Mouse (Mus musculus): ENCODE measurements around the gene Adamts4.
"Not testable (repeated sequence)": the region's sequence is repeated elsewhere in the genome, so short reads cannot be mapped to it uniquely, and the experiment has no call there.

Gene Adamts4

GRCm38 (mm10) chr1:171230215-171230614, 20.0 kb upstream of the Adamts4 start:
- no peak for DNase-seq (ENCODE audit: low read depth in 1 of 2, low spot score in 2 of 2)

- no peak for DNase-seq (ENCODE audit: low read depth in 1 of 2, low spot score in 2 of 2)
Observed at GRCm38 (mm10) chr1:171231844-171232243, 18.4 kb upstream of the Adamts4 start.

GRCm38 (mm10) chr1:171232348-171232747, 17.9 kb upstream of the Adamts4 start:
- DNase-seq (ENCODE audit: low read depth in 1 of 2, low spot score in 2 of 2) = no peak

DNA sequence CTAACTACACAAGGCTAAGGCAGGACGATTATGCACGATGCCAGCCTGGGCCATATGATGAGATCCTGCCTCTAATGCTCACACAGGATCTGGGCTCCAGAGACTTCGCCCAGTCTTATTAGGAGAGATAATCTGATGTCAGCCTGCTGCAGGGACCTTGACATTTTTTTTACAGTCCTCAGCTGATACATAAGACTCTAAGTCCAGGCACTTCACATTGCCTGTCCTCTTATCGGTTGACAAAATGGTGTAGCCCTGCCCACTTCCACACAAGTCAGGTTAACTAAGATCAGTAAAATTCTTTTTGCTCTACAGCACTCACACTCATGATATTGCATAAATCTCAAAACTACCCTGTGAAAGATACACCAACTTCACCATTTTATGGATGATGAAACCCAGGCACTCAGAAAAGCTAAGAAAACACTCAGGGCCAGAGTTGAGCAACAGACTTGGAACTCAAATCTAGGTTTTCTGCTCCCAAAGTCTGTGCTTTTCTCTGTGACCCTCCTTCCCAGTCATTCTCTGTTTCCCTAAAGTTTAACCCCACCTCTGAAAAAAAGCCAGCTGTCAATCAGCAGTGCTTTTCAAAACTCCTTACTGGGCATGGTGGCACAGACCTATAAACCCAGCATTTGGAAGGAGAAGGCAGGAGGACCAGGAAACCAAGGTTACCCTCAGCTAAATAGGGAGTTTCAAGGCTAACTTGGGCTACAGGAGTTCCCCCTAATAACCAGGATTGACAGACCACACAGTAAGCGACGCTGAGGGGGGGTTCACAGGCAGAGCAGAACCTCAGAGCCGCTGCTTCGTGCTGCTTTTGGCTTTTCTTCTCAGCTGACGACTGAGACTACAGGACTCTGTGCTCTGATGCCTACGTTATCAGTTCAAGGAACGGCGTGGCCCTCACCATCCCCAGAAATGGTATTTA, 17.2 kb upstream of the Adamts4 start:
- DNase-seq (ENCODE audit: low read depth in 1 of 2, low spot score in 2 of 2) = peak in 1 of 2 experiments; percentile 14

GRCm38 (mm10) chr1:171234126-171234525, 16.1 kb upstream of the Adamts4 start, which contains the start of gene Fcer1g:
Gene Fcer1g (minus strand): TSS chr1:171234365.
- peak; percentile 39 to 70 for DNase-seq (ENCODE audit: low read depth in 1 of 2, low spot score in 2 of 2)

DNA sequence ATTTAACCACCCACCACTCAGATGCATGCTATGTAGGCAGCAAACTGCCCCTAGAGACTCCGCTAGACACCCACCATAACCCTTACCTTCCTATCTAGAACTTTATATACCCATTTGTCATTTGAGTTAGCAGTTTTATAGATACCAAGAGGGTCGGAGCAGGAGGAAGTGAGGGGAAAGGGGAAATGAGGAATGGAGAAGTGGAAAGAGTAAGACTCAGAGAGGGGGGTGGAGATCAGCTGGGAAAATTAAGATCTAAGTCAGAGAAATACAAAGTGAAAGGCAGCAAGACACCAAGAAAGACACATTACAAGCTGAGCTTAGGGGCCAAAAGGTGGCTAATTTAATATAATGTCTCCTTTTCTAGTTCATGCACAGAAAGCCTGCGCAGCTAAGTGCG, 15.7 kb upstream of the Adamts4 start:
- no peak for DNase-seq (ENCODE audit: low read depth in 1 of 2, low spot score in 2 of 2)

DNA sequence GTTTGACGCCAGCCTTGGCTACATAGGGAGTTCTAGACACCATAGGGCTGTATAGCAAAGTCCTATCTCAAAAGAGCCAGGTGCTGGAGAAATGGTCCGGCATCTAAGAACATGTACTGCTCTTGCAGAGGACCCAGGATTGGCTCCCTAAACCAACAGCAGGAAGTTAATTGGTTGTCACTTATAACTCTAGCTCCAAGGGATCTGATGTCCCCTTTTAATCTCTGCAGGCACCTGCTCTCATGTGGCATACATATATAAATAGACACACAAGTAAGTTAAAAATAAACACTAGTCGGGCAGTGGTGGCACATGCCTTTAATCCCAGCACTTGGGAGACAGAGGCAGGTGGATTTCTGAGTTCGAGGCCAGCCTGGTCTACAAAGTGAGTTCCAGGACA, 14.4 kb upstream of the Adamts4 start:
- no peak for DNase-seq (ENCODE audit: low read depth in 1 of 2, low spot score in 2 of 2)

DNA sequence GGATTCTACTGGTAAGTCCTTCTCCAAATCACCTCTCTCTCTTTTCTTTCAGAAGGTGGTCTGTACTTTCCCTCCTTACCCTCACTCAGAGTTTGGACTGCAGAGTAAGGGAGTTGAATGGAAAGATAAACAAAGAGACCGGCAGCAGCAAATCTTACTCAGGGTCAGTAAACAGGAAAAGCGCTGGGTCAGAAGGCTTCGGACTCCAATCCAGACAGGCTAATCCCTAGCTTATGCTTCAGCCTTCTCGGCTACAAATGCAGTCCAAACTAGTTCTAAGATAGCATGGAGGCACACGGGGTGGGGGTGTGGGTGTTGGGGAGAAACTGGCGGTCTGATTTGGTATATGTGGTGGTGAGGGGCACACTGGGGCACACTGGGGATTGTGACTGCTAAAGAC, 12.8 kb upstream of the Adamts4 start:
- DNase-seq (ENCODE audit: low read depth in 1 of 2, low spot score in 2 of 2) = no peak

GRCm38 (mm10) chr1:171238463-171238862, 11.8 kb upstream of the Adamts4 start:
- DNase-seq (ENCODE audit: low read depth in 1 of 2, low spot score in 2 of 2) = peak in 1 of 2 experiments; percentile 57

- DNase-seq (ENCODE audit: low read depth in 1 of 2, low spot score in 2 of 2) = no peak
Observed at GRCm38 (mm10) chr1:171239992-171240744, 10.1 kb upstream of the Adamts4 start.

DNA sequence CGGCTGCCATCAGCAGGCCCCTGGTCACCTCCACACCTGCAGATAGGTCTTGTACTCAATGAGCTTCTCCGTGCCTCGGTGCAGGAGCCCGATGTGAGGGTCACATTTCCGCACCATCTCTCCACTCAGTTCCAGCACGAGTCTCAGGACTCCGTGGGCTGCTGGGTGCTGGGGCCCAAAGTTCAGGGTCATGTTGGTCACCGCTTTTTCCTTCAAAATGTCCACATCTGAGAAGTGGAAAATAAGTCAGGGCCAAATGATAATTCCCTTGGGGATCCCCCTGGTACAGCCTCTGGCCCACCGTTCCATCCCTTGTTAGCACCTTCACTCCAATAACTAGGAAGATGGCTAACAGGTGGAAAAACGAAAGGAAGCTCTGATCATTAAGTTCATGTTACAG, 9.3 kb upstream of the Adamts4 start:
- no peak for DNase-seq (ENCODE audit: low read depth in 1 of 2, low spot score in 2 of 2)

DNA sequence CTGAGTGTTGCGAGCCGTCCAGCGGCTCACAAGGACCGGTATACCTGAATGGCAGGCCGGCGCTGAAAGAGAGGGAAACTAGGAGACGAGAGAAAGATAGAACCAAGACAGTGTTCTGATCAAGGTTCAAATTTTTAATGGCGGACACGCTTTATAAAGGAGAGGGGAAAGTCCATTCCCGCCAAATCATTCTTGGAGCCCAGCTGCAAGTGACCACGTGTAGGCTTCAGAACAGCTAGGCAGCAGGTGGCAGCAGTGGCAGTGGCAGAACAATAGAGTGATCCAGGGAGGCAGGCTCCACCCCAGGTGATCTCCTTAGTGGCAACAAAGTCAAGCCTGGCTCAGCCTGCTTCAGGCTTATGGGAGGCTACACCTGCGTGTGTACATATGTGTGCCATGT, 8.3 kb upstream of the Adamts4 start:
- not testable (repeated sequence) for DNase-seq (ENCODE audit: low read depth in 1 of 2, low spot score in 2 of 2)

- DNase-seq (ENCODE audit: low read depth in 1 of 2, low spot score in 2 of 2) = no peak
Observed at GRCm38 (mm10) chr1:171245353-171245752, 4.9 kb upstream of the Adamts4 start.

GRCm38 (mm10) chr1:171246709-171247452, 3.3 kb upstream of the Adamts4 start:
- peak; percentile 93 to 95 for DNase-seq (ENCODE audit: low read depth in 1 of 2, low spot score in 2 of 2)

DNA sequence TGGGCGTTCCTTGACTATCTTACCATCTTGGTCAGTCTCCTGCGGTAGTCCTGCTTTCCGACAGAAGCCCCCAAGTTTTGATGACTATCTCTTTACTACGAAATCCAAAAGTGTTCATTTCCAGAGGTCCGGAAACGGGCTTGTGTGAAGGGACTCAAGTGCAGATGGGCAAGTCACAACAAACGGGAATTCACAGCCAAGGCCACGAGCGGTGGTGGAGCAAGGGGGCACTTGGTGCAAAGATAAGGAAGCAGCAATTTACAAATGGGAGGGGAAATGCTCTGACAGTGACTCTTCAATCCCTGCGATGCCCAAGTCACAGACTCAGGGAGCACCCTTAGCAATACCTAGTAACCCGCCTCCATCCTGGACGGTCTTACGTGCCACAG, 2.8 kb upstream of the Adamts4 start:
- no peak for DNase-seq (ENCODE audit: low read depth in 1 of 2, low spot score in 2 of 2)

GRCm38 (mm10) chr1:171247916-171248315, 2.3 kb upstream of the Adamts4 start:
- no peak for DNase-seq (ENCODE audit: low read depth in 1 of 2, low spot score in 2 of 2)

- DNase-seq (ENCODE audit: low read depth in 1 of 2, low spot score in 2 of 2) = no peak
Observed at GRCm38 (mm10) chr1:171248386-171249226, 1.6 kb upstream of the Adamts4 start.

DNA sequence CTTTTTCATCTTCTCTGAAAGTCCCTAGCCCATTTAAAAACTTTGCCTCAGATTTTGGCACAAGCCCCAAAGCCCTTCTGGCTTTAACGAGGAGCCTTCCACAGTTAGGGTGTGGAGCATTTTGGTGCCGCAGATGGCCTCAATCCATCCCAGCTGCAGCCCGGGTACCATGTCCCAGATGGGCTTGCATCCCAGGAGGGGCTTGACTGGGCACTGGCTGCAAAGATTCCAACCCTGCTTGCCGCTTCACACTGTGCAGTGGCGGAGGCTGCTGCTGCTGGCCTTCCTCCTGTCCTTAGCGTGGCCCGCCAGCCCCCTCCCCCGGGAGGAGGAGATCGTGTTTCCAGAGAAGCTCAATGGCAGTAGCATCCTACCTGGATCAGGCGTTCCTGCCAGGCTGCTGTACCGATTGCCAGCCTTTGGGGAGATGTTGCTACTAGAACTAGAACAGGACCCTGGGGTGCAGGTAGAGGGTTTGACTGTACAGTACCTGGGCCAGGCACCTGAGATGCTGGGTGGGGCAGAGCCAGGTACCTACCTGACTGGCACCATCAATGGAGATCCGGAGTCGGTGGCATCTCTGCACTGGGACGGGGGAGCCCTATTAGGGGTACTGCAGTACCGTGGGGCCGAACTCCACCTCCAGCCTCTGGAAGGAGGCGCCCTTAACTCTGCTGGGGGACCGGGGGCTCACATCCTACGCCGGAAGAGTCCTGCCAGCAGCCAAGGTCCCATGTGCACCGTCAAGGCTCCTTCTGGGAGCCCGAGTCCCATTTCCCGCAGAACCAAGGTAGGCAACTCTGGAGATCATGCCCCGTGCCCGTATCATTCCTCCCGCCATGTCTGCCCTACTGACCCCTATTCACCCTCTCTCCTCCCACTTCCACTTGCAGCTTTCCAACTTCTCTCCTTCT, 716 bp downstream of the Adamts4 start, which contains the start of gene Ndufs2:
TSS of gene Ndufs2 (minus strand) at position 709 of the 914 bp plus-strand sequence.
- DNase-seq (ENCODE audit: low read depth in 1 of 2, low spot score in 2 of 2) = no peak

GRCm38 (mm10) chr1:171251594-171252324, 1.5 kb downstream of the Adamts4 start:
- DNase-seq (ENCODE audit: low read depth in 1 of 2, low spot score in 2 of 2) = no peak

Data from monocyte, adult 2 months (primary cell).